Mouse (Mus musculus): ENCODE data around the gene Inpp4a.

GRCm38 (mm10) chr1:37336022-37336421 is 36.4 kb downstream of the Inpp4a start:
- no peak for TF ChIP-seq CTCF (IDR thresholded peaks at IDR 0.05; ENCODE audit: control insufficient read depth, insufficient read depth, insufficient replicate concordance, low read depth, low read length)
- no peak for TF ChIP-seq POLR2A (IDR thresholded peaks at IDR 0.05; ENCODE audit: control insufficient read depth, low read depth, low read length)
